Mouse (Mus musculus) hindlimb bud, embryonic 11.5 days (tissue): ENCODE results near the gene Tdrd5.
"Not testable (repeated sequence)": the region's sequence is repeated elsewhere in the genome, so short reads cannot be mapped to it uniquely, and the experiment has no call there.

ENCODE experiments used
- DNase-seq: peaks from one replicate; pipeline ENCODE4 v3.0.0-alpha.2; 2012; ENCODE audit warnings: low read depth, low spot score; ENCODE audit errors: extremely low spot score

The Tdrd5 gene

DNA sequence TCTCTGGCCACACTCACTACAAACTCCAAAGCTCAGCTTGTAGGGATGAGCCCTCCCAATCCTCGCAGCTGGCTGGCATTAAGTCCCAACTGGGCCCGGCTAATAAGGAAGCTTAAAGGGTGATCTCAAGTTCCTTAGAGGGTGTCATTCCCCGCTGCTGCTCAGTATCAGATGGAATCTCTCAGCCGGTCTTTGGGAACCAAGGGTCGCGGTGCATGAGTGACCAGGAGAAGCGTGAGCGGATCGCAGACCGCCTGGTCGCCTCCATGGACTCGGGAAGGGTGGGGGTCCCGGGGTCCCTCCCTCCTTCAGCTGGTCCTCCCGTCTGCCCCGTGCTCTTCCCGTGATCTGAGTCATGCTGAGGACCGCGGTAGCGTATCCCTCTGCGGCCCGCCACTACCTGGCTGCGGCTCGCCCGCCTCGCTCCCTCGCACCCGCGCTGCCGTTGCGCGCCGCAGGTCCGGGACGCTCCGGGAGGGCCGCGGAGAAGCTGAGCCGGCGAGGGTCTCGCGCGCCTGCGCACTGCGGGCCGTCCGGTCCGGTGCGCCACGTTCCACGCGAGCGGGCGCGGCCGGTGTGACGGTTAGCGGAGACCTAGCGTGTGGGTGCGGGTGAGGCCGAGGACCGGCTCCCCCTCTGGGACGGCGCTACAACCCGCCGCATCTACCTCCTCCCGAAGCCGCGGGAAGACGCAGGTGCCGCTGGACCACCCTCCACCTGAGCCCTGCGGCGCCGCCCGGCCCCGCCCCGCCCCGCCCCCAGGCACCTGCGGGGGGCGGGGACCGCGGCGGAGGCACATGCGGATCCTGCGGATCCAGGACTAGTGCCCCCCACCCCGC lies at the start of gene Tdrd5:
Gene Tdrd5, minus strand, starts transcription at position 754 of the 839 bp plus-strand sequence.
- no peak for DNase-seq

DNA sequence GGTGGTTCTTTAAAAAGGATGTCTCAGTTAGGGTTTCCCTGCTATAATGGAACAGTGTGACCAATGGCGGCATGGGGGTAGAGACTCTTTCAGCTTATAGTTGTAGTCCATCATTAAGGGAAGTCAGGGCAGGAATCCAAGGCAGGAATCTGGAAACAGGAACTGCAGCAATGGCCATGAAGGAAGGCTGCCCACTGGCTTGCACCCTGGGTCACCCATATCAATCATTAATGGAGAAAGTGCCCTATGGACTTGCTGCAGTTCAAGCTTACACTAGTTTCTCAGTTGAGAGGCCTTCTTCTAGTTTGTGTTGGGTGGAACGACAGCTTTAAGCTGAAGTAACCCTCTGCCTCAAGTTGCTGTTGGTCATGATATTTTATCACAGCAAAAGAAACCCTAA lies 49.0 kb upstream of the Tdrd5 start:
- no peak for DNase-seq

DNA sequence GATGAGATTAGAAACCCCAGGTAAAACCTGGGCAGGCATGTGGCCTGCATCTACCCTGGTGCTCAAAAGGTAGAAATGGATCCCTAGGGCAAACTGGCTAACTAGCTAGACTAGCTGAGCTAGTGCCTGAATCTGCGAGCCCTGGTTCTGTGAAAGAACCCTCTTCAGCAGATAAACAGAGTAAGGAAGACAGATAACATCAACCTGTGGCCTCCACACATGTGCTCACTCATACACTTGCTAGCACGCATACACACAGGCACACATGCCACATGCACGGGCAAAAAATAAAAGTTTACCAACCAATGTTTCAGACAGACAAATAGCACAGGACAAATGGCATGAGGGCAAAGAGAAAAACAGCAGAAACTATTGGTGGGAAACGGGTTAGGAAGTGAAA lies 47.0 kb upstream of the Tdrd5 start:
- DNase-seq: no peak

DNA sequence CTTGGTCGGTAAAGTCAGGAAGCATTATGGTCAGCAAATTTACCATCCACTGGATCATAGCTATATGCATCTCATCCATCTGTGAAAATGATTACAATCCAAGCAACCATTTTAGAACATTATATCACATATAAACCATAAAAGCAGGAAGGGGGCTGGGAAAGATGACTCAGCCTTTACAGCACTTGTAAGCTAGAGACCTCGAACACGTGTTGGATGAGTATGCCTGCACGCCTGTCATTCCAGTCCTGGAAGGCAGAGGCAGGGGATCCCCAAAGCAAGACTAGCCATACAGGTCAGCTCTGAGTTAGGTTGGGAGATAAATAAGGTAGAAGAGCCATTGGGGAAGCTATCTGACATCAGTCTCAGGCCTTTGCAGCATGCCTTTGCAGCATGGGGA lies 45.6 kb upstream of the Tdrd5 start:
- no peak for DNase-seq

DNA sequence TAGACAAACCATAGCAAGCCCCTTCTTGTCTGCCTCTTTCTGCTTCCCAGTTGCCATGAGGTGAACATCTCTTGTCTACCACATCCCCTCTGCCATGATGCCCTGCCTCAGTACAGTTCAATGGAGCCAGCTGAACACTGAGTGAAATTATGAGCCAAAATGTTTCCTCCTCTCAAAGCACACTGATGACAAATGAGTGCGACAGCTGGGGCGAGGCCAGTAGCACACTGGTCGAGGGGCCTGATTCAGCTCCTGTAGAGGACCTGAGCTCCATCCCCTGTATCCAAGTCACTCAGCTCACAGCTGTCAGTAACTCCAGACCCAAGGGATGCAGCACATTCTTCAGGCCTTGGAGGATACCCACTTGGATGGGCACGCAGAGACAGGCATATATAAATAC lies 42.2 kb upstream of the Tdrd5 start:
- no peak for DNase-seq

DNA sequence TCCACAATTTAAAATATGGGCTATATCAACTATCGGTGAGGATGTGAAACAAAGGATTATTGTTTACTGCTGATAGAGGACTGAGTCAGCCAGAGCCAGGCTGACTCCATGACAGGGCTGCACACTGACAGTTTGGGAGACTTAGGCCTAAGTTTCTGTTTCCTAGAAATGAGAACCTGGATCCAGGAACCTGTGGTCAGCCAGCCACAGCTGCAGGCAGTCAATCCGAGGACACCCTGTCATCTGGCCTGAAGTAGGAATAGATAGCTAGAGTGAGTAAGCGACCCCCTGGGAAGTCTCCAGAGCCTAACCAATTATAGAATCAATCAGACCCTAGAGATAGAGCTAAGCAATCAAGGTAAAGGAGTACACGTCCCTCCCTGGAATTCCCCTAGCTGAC lies 41.0 kb upstream of the Tdrd5 start:
- DNase-seq: no peak

DNA sequence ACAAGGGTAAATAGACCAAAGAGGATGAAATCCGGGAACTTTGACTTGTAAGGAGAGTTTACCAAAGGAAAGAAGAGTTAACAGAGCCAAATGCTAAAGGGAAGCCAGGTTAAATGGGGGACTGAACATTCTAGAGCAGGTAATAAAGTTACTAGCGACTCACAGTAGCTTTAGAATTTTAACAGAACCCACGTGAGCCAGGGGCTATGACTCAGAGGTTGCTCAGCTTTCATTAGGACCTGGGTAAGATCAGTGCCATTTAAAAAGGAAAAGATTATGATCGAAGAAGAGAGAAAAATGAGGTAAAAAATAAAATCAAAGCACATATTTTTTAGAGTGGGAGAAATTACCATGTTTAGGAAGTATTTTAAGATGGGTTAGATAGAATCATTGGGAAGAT lies 37.4 kb upstream of the Tdrd5 start:
- no peak for DNase-seq

DNA sequence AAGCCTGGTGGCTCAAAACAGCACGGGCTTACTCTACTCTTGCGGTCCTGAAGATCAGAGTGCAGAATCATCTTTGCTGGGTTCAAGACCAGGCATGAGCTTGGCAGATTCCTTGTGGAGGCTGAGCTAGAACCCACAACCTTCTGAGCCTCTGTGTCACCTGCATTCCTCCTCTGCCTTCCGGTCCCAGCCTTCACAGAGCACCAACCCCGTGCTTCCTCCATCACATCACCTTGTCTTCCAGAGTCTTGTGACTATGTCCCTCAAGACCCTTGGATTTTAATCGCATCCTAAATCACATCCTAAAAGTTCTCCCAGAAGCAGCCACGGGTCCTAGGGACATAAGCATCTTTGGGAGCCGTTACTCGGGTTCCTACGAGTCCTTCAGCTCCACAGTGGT lies 19.7 kb upstream of the Tdrd5 start:
- DNase-seq: no peak

DNA sequence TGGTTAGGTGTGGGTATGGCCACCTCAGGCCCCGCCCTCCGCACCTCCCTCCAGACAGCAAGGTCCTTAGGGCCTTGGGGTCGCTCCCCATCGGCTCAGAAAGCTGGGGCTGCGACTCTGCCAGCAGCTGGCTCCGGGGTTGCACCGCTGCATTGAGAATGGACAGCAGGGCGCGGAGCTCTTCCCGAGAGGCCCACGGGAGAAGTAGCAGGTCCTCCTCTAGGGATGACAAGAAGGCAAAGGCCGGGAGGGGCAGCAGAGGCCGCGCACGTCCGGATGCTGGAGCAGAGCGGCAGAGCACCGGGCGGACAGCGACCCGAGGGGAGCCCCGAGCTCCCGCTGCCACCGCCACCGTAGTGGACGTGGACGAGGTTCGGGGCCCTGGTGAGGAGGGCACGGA lies 7.2 kb upstream of the Tdrd5 start, which contains the start of gene Nphs2:
Gene Nphs2, plus strand, starts transcription at position 98 of the 400 bp plus-strand sequence.
- no peak for DNase-seq

DNA sequence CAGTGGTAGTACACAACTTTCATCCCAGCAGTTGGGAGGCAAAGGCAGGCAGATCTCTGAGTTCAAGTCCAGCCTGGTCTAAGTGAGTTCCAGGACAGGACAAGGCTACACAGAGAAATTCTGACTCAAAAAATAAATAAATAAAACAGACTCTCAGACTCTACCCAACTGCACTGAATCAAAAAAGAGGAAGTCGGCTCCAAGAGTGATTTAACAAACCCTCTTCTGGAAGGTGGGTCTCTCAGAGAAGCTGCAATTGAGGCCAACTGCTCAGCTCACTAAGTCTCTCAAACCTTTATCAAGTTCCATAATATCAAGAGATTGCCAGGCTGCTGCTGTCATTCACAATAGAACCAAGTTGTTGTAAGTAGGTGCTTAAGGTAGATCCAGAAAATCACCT lies 5.1 kb upstream of the Tdrd5 start:
- no peak for DNase-seq

DNA sequence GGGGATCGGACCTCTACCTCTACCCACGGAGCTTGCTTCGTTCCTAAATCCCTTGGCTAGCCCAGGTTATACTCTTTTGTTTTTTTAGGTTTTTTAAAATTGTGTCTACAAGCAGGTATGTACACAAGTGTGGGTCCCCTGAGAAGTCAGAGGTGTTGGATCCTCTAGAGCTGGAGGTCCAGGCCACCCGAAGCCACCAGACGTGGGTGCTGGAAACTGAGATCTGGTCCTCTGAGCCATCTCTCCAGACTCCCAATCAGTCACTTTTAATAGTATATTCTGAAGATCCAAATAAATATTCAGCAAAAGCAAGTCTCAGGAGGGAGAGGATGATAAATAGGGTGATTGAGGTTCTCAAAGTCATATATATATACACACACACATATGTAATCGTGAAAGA lies 13.4 kb downstream of the Tdrd5 start:
- DNase-seq: no peak

DNA sequence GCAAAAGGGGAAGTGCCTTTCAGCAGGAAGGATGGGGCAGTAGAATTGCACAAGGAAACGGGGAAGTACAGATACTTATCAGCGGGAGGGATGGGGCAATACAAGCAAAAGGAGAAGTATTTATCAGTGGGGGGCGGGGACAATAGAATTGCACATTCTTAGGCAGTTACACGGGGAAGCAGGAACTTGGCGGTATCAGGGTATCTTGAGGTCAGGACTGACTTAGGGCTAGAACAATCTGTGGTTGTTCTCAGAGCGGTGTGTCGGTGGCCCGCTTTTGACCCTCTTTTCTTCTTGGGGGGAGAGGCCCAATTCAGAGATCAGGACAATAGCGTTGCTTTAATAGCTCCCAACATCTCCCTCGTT lies 14.3 kb downstream of the Tdrd5 start:
- not testable (repeated sequence) for DNase-seq

DNA sequence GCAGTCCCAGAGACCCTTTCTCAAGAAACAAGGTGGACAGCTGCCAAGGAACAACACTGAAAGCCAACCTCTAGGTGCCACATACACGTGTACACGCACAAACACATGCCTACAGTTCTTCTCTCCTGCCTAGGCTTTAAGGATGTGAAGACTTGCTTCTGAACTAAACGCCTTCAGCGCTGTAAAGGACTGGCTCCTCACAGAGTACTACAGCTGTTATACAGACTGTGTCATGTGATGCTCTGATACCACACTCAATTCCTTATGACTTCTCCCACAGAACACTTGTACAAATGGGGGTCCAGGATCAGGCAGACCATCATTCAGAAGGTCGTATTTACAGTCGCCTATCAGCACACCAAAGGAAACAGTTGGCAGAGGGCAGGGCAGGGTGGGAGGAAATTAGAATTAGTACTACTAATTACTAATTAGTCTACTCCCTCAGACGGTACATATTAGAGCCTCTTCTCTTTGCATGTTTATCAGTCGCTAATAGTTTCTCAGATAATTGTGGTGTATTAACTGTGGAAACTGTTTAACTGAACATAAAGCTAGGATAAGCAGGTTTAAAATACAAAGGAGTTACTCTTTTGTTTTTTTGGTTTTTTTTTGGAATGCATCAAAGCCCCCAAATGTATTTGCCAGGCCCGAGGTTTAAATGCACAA lies 14.8 kb downstream of the Tdrd5 start:
- no peak for DNase-seq

DNA sequence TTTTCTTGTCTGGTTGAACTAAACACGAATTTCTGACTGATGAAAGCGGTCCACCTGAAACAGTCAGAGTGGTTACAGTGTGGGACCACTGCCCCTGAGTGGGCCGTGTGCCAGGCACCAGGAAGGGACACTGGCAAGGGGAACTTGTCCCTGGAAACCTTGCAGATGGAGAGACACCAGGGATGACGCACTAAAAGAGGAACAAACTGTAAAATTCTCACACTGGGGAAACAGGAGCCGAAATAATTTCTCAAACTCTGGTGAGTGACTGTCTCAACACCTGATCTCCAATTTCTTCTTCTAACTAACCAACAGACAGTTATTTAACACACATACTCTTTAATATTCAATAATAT lies 17.9 kb downstream of the Tdrd5 start:
- no peak for DNase-seq

DNA sequence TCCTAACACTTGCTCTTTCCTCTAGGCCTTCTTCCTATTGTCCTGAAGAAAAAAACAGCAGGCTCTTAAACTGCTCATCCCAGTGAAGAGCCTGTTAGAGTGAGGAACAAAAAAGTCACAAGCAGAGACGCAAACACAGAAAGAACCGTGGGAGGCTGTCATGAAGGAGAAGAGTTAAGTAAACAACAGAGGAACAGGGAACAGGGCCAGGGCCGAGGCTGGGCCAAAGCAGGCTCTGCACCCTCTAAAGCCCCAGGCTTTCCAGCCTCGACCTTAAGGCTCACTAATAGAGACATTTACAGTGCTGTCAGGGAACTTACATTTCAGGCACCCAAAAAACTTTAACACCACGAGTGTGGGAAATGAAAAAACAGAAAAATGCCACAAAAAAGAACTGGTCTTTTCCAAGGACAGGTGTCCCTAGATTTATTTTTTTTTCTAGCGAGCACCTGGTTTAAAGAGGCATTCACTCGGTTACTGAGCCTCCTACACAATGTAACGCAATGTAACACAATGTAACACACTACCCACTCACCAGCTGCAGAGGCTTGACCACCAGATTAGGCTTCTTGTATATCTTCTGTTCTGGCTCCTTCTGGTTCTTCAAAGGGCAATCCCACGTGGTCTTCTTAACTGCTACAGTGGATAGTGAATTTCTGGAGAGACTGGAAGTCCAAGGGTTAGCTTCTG lies 18.5 kb downstream of the Tdrd5 start:
- no peak for DNase-seq

DNA sequence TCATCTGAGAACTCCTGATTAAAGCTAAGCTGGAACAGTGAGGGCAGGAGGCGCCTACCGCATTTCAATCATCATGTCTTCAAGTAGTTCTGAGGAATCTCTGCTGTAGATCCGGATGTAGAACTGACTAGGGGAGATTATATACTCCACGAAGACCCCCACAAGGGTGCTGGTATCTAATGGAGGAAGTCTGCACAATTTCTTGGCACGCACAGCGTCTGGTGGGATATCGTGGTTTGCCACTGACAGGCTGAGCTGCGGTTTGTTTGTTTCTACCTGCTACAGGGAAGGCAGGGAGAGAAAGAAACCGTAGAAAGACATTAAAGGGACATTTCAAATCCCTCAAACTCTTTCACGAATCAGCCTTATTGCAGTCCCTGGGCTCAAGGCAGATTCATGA lies 19.3 kb downstream of the Tdrd5 start:
- DNase-seq: no peak

DNA sequence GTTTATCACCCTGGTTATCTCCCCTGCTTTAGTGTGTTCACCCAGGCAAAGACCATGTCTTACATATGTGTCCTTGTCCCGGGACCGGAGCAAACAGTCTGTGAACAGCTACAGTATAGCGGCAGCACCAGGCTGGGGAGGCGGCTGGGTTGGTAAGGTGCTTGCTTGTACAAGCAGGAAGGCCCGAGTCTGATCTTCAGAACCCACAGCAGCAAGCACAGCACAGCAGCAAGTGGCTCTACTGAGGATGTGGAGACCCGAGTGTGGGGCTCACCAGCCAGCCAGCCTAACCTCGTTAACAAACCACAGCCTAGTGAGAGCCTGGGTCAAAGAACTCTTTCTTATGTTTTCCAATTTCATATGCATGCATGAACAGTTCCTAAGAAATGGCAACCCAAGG lies 23.3 kb downstream of the Tdrd5 start:
- no peak for DNase-seq

DNA sequence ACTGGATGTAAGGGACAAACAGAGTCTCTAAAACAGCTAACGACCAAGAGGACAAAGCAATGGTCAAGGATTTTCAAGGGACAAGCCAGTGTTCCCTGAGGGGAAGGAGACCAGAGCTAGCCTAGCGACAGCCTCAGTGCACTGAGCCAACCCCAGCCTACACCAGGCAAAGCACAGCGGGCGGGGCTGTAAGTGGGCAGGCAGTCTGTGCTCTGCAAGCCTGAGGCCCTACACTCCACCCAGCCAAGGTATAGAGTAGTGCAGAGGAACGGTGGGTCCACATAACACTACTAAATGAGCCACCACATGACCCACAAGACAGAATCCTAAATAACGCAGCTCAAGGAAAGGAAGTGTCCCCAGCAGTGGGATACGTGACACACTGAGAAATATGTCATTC lies 29.8 kb downstream of the Tdrd5 start:
- DNase-seq: no peak

DNA sequence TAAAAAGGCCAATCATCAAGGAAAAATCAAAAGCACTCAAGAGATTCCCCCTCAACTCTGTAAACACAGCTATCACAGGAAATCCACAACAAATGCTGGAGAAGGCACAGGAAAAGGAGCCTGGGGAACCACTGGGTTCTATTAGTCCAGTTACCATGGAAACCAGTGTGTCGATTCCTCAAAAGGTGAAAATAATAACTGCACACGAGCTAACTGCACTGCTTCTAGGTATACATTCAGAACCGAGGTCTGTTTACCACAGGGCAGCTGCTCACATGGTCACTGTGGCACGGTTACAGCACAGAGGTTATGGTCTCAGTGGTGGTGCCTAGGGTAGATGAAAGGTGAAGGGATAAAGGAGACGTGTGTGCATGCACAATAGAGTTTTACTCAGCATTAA lies 31.8 kb downstream of the Tdrd5 start:
- no peak for DNase-seq

DNA sequence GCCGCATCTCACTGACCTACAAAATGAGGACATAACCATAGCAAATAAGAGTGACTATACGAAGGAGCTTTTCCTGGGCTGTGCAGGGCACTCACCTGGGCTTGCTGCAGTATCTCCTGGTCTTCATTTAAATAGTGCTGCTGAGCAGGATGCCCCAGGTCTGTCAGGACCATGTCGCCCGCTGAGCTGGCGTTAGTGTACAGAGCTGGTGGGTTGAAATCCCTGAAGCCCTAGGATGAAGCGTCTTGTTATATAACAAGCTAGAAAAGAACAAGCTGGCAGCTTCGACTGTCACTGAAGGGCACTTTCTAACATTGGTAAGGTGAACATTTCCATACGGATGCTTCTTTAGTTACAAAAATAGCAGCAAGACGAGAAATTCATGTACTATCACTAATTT lies 33.0 kb downstream of the Tdrd5 start:
- DNase-seq: no peak

DNA sequence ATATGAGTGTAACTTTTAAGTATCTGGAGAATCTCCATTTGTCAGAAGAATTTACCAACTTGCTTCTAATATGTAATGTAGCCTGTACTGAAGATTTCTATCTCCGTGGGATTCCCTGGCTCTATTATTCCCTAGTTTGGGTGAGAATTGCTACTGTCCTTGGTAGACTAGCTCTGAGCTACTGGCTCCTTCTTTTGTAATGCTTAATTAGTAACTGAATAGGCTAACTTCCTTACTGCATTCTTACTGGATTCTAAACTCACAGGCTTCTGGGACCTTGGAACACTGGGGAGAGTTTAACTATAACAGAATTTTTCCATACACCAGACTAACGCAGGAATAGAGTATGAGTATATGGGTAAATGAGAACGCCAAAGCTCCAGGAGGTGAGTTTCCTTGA lies 34.9 kb downstream of the Tdrd5 start:
- DNase-seq: not testable (repeated sequence)

DNA sequence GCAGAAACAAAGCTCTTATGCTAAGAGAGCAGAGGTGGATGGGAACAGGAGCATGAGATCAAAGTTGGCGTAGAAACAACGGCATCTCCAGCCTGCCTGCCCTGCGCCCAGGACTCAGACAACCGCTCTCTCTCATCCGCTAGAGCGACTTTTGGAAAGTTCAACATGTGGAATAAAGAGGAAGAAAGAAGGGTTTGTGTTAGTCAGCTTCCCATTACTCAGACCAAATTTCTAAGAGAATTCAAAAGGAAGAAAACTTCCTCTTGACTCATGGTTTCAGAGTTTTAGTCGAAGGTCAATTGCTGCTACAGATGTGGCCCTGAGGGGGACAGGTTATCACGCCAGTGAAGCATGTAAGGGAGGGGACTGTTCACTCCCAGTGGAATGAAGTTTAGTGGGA lies 39.5 kb downstream of the Tdrd5 start:
- no peak for DNase-seq
